Mouse (Mus musculus): ENCODE measurements around the gene Rab43. TPM values are rescaled to one million over a fixed set of nuclear protein-coding genes. Genes with fewer than 3 reads are reported as not detected.
A peak's percentile ranks its signal among the peaks of the same experiment; 100 is the strongest.
"Not testable (repeated sequence)": the region's sequence is repeated elsewhere in the genome, so short reads cannot be mapped to it uniquely, and the experiment has no call there.

Gene Rab43
- polyA plus RNA-seq, 1 experiment from 2014 or later, result 15.6 TPM

- Histone ChIP-seq H3K36me3 (replicated peaks; ENCODE audit: control insufficient read depth, insufficient read depth) (no peaks in the 10 kb centered on the region), H3K27me3 (ENCODE audit: control insufficient read depth, insufficient read depth, low read length) (no peaks in the 10 kb centered on the region), H3K27ac (no peak overlapping the region), H3K9me3 (ENCODE audit: control insufficient read depth, low read length) (no peaks in the 10 kb centered on the region), H3K4me2 (replicated peaks) (no peak overlapping the region), H3K4me3 (replicated peaks; ENCODE audit: low read length) (no peak overlapping the region), H3K9ac (no peak overlapping the region), H3K4me1 (replicated peaks; ENCODE audit: control insufficient read depth, insufficient read depth, low read length) (no peaks in the 10 kb centered on the region)
- 84% methylated on average over 11 of the region's 11 CpGs for WGBS
- no peak for DNase-seq (ENCODE audit: low spot score)
- no peak for ATAC-seq (ENCODE audit: low FRiP score)
These were observed 32.5 kb downstream of the Rab43 start for GRCm38 (mm10) chr6:87779174-87780165.

- Histone ChIP-seq H3K36me3 (replicated peaks; ENCODE audit: control insufficient read depth, insufficient read depth) (no peaks in the 10 kb centered on the region), H3K4me2 (replicated peaks) (no peak overlapping the region), H3K4me1 (replicated peaks; ENCODE audit: control insufficient read depth, insufficient read depth, low read length) (no peaks in the 10 kb centered on the region), H3K4me3 (replicated peaks; ENCODE audit: low read length) (no peak overlapping the region), H3K27me3 (ENCODE audit: control insufficient read depth, insufficient read depth, low read length) (no peaks in the 10 kb centered on the region), H3K9ac (no peak overlapping the region), H3K27ac (no peak overlapping the region), H3K9me3 (ENCODE audit: control insufficient read depth, low read length) (no peaks in the 10 kb centered on the region)
- WGBS, result 80% methylated on average over 11 of the region's 11 CpGs
- DNase-seq (ENCODE audit: low spot score) (no peak), ATAC-seq (ENCODE audit: low FRiP score) (no peak)
These were observed 33.4 kb downstream of the Rab43 start for GRCm38 (mm10) chr6:87778294-87779173.

GRCm38 (mm10) chr6:87777842-87778241, 34.1 kb downstream of the Rab43 start, which contains the start of gene Gp9:
Gp9 (plus strand) TSS chr6:87778072.
- no peaks in the 10 kb centered on the region for H3K27me3 ChIP-seq (ENCODE audit: control insufficient read depth, insufficient read depth, low read length)
- H3K4me2 ChIP-seq (replicated peaks), result no peak within 1 kb of the TSS
- H3K36me3 ChIP-seq (replicated peaks; ENCODE audit: control insufficient read depth, insufficient read depth), result no peaks in the 10 kb centered on the region
- no peaks in the 10 kb centered on the region for H3K4me1 ChIP-seq (replicated peaks; ENCODE audit: control insufficient read depth, insufficient read depth, low read length)
- no peak within 1 kb of the TSS for H3K9ac ChIP-seq
- no peak within 1 kb of the TSS for H3K4me3 ChIP-seq (replicated peaks; ENCODE audit: low read length)
- ATAC-seq (ENCODE audit: low FRiP score), result no peak
- no peak for DNase-seq (ENCODE audit: low spot score)
- no peak within 1 kb of the TSS for H3K27ac ChIP-seq
- 74% methylated on average over 2 of the region's 2 CpGs for WGBS
- H3K9me3 ChIP-seq (ENCODE audit: control insufficient read depth, low read length), result no peaks in the 10 kb centered on the region

- 100% methylated on average over 1 of the region's 1 CpGs for WGBS
These were observed 35.3 kb downstream of the Rab43 start for GRCm38 (mm10) chr6:87776663-87777062.

GRCm38 (mm10) chr6:87775588-87776245, 36.2 kb downstream of the Rab43 start:
- 78% methylated on average over 3 of the region's 3 CpGs for WGBS
- Histone ChIP-seq H3K9ac (no peak overlapping the region), H3K9me3 (ENCODE audit: control insufficient read depth, low read length) (no peaks in the 10 kb centered on the region), H3K4me1 (replicated peaks; ENCODE audit: control insufficient read depth, insufficient read depth, low read length) (no peaks in the 10 kb centered on the region), H3K27ac (no peak overlapping the region), H3K4me3 (replicated peaks; ENCODE audit: low read length) (no peak overlapping the region), H3K4me2 (replicated peaks) (no peak overlapping the region), H3K27me3 (ENCODE audit: control insufficient read depth, insufficient read depth, low read length) (no peaks in the 10 kb centered on the region), H3K36me3 (replicated peaks; ENCODE audit: control insufficient read depth, insufficient read depth) (no peaks in the 10 kb centered on the region)
- ATAC-seq (ENCODE audit: low FRiP score), result no peak
- DNase-seq (ENCODE audit: low spot score), result no peak

More at GRCm38 (mm10) chr6:87776663-87777062, 35.3 kb downstream of the Rab43 start:
- H3K4me2 ChIP-seq (replicated peaks), result no peak overlapping the region
- no peaks in the 10 kb centered on the region for H3K27me3 ChIP-seq (ENCODE audit: control insufficient read depth, insufficient read depth, low read length)
- H3K4me3 ChIP-seq (replicated peaks; ENCODE audit: low read length), result no peak overlapping the region
- ATAC-seq (ENCODE audit: low FRiP score) (no peak), DNase-seq (ENCODE audit: low spot score) (no peak)
- no peaks in the 10 kb centered on the region for H3K36me3 ChIP-seq (replicated peaks; ENCODE audit: control insufficient read depth, insufficient read depth)
- H3K4me1 ChIP-seq (replicated peaks; ENCODE audit: control insufficient read depth, insufficient read depth, low read length), result no peaks in the 10 kb centered on the region
- H3K9ac ChIP-seq, result no peak overlapping the region
- H3K27ac ChIP-seq, result no peak overlapping the region
- H3K9me3 ChIP-seq (ENCODE audit: control insufficient read depth, low read length), result no peaks in the 10 kb centered on the region

- H3K27me3 ChIP-seq (ENCODE audit: control insufficient read depth, insufficient read depth, low read length), result no peaks in the 10 kb centered on the region
- no peak overlapping the region for H3K9ac ChIP-seq
- 89% methylated on average over 9 of the region's 9 CpGs for WGBS
- DNase-seq (ENCODE audit: low spot score) (no peak), ATAC-seq (ENCODE audit: low FRiP score) (no peak)
- H3K9me3 ChIP-seq (ENCODE audit: control insufficient read depth, low read length), result no peaks in the 10 kb centered on the region
- H3K36me3 ChIP-seq (replicated peaks; ENCODE audit: control insufficient read depth, insufficient read depth), result no peaks in the 10 kb centered on the region
- H3K27ac ChIP-seq, result no peak overlapping the region
- no peak overlapping the region for H3K4me2 ChIP-seq (replicated peaks)
- no peaks in the 10 kb centered on the region for H3K4me1 ChIP-seq (replicated peaks; ENCODE audit: control insufficient read depth, insufficient read depth, low read length)
- no peak overlapping the region for H3K4me3 ChIP-seq (replicated peaks; ENCODE audit: low read length)
These were observed 37.1 kb downstream of the Rab43 start for GRCm38 (mm10) chr6:87774909-87775308.

- DNase-seq (ENCODE audit: low spot score), result peak; percentile 8
- no peak overlapping the region for H3K27ac ChIP-seq
- no peak overlapping the region for H3K4me2 ChIP-seq (replicated peaks)
- H3K4me1 ChIP-seq (replicated peaks; ENCODE audit: control insufficient read depth, insufficient read depth, low read length), result no peaks in the 10 kb centered on the region
- no peaks in the 10 kb centered on the region for H3K9me3 ChIP-seq (ENCODE audit: control insufficient read depth, low read length)
- no peak overlapping the region for H3K9ac ChIP-seq
- WGBS, result 44% methylated on average over 1 of the region's 1 CpGs
- no peaks in the 10 kb centered on the region for H3K36me3 ChIP-seq (replicated peaks; ENCODE audit: control insufficient read depth, insufficient read depth)
- H3K4me3 ChIP-seq (replicated peaks; ENCODE audit: low read length), result no peak overlapping the region
- H3K27me3 ChIP-seq (ENCODE audit: control insufficient read depth, insufficient read depth, low read length), result no peaks in the 10 kb centered on the region
- ATAC-seq (ENCODE audit: low FRiP score), result no peak
These were observed 37.5 kb downstream of the Rab43 start for GRCm38 (mm10) chr6:87774466-87774865.

- Histone ChIP-seq H3K4me2 (replicated peaks) (no peak overlapping the region), H3K27ac (no peak overlapping the region), H3K4me3 (replicated peaks; ENCODE audit: low read length) (no peak overlapping the region), H3K9ac (no peak overlapping the region), H3K36me3 (replicated peaks; ENCODE audit: control insufficient read depth, insufficient read depth) (no peaks in the 10 kb centered on the region), H3K4me1 (replicated peaks; ENCODE audit: control insufficient read depth, insufficient read depth, low read length) (no peaks in the 10 kb centered on the region), H3K27me3 (ENCODE audit: control insufficient read depth, insufficient read depth, low read length) (no peaks in the 10 kb centered on the region), H3K9me3 (ENCODE audit: control insufficient read depth, low read length) (no peaks in the 10 kb centered on the region)
- ATAC-seq (ENCODE audit: low FRiP score) (no peak), DNase-seq (ENCODE audit: low spot score) (peak; percentile 38)
- 51% methylated on average over 8 of the region's 8 CpGs for WGBS
These were observed 41.3 kb downstream of the Rab43 start for GRCm38 (mm10) chr6:87770626-87771025.

GRCm38 (mm10) chr6:87764296-87764695, 47.7 kb downstream of the Rab43 start:
- not testable (repeated sequence) for H3K27ac ChIP-seq; H3K4me3 ChIP-seq (replicated peaks; ENCODE audit: low read length); H3K9ac ChIP-seq; H3K36me3 ChIP-seq (replicated peaks; ENCODE audit: control insufficient read depth, insufficient read depth); H3K4me2 ChIP-seq (replicated peaks); H3K27me3 ChIP-seq (ENCODE audit: control insufficient read depth, insufficient read depth, low read length); H3K9me3 ChIP-seq (ENCODE audit: control insufficient read depth, low read length); H3K4me1 ChIP-seq (replicated peaks; ENCODE audit: control insufficient read depth, insufficient read depth, low read length); DNase-seq (ENCODE audit: low spot score); ATAC-seq (ENCODE audit: low FRiP score)
- 90% methylated on average over 2 of the region's 2 CpGs for WGBS

All from hindbrain, embryonic 14.5 days (tissue).